In the genomic region with DNA sequence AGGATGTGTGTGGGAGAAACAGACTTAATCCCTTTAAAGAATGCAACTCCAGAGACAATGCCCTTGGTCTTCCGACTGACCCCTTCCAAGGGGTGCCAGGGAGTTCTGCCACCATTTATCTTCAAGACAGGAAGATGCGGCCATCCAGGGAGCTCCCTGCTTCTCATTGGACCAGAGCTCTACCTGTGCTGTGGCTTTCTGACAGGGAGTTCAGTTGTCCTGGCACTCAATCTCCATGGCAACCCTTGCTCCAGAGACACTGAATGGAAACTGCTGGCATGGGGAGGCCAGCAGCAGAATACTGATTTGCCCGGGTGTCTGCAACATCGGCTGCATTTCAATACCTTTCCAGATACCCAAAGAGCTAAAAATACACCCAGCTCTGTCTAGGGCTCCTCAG, we compare ENCODE assay signal across 14 mouse cellular contexts. TPM values are rescaled to one million over a fixed set of nuclear protein-coding genes. Genes with fewer than 3 reads are reported as not detected.
DNase-seq lines count a peak whose midpoint lies in the region; ATAC-seq lines count a peak whose summit lies in the region.
"Had no signal": no experiment of that assay in that cellular context is flagged by ENCODE, and none has a peak within 500 bp of the region (broad histone marks: within the 10 kb centered on the region; RNA-seq: fewer than 3 reads in every experiment).

No protein-coding gene starts in this region.

- peak; percentile 31 for DNase-seq in cerebellum, adult 11-12 months
- DNase-seq in cerebellum, adult 8-10 months = no peak
- peak; percentile 50 for DNase-seq in hindbrain, embryonic 11.5 days (ENCODE audit: low spot score)
- DNase-seq in hindbrain, embryonic 10.5 days (ENCODE audit: low spot score) = no peak
- DNase-seq in lung, postnatal 4 days = no peak
- no peak for DNase-seq in testis, postnatal 10 days (ENCODE audit: low spot score)
- DNase-seq: kidney, adult 9 months; right cerebral cortex, postnatal 14 days had no signal

- H3K27ac ChIP-seq in hindbrain, embryonic 11.5 days (ENCODE audit: low read depth, low read length) = no peak overlapping the region
- no peak overlapping the region for H3K27ac ChIP-seq in hindbrain, embryonic 10.5 days
- 0 out of 2 replicates have a peak overlapping the region, but pooled peaks have one; percentile 50 for H3K27ac ChIP-seq in forebrain, embryonic 12.5 days
- peak overlapping the region; percentile 77 for H3K27ac ChIP-seq in midbrain, embryonic 13.5 days
- H3K27ac ChIP-seq: embryonic facial prominence, embryonic 10.5 days; heart, embryonic 15.5 days; limb, embryonic 12.5 days; lung, embryonic 15.5 days had no signal

- H3K36me3 ChIP-seq in hindbrain, embryonic 11.5 days (ENCODE audit: control insufficient read depth, insufficient read depth, low read length) = no peaks in the 10 kb centered on the region
- H3K36me3 ChIP-seq in hindbrain, embryonic 10.5 days = no peaks in the 10 kb centered on the region
- no peaks in the 10 kb centered on the region for H3K36me3 ChIP-seq in forebrain, embryonic 12.5 days (replicated peaks)
- no peaks in the 10 kb centered on the region for H3K36me3 ChIP-seq in midbrain, embryonic 13.5 days
- H3K36me3 ChIP-seq: embryonic facial prominence, embryonic 10.5 days; heart, embryonic 15.5 days; limb, embryonic 12.5 days; lung, embryonic 15.5 days had no signal

- H3K9me3 ChIP-seq in hindbrain, embryonic 11.5 days (ENCODE audit: control insufficient read depth, low read length) = no peaks in the 10 kb centered on the region
- H3K9me3 ChIP-seq in hindbrain, embryonic 10.5 days = no peaks in the 10 kb centered on the region
- H3K9me3 ChIP-seq in forebrain, embryonic 12.5 days = no peaks in the 10 kb centered on the region
- no peaks in the 10 kb centered on the region for H3K9me3 ChIP-seq in midbrain, embryonic 13.5 days
- H3K9me3 ChIP-seq: embryonic facial prominence, embryonic 10.5 days; heart, embryonic 15.5 days; limb, embryonic 12.5 days; lung, embryonic 15.5 days had no signal

- WGBS in hindbrain, embryonic 11.5 days = 33% methylated on average over 4 of the region's 4 CpGs
- 48% methylated on average over 4 of the region's 4 CpGs for WGBS in hindbrain, embryonic 10.5 days
- 24% methylated on average over 4 of the region's 4 CpGs for WGBS in forebrain, embryonic 12.5 days
- 11% methylated on average over 4 of the region's 4 CpGs for WGBS in midbrain, embryonic 13.5 days

- no peak overlapping the region for H3K4me3 ChIP-seq in hindbrain, embryonic 11.5 days (ENCODE audit: low read depth, low read length)
- no peak overlapping the region for H3K4me3 ChIP-seq in hindbrain, embryonic 10.5 days
- no peak overlapping the region for H3K4me3 ChIP-seq in forebrain, embryonic 12.5 days (replicated peaks)
- no peak overlapping the region for H3K4me3 ChIP-seq in midbrain, embryonic 13.5 days (replicated peaks)
- H3K4me3 ChIP-seq: embryonic facial prominence, embryonic 10.5 days; heart, embryonic 15.5 days; limb, embryonic 12.5 days; lung, embryonic 15.5 days had no signal

- no peak overlapping the region for H3K4me2 ChIP-seq in hindbrain, embryonic 11.5 days (replicated peaks; ENCODE audit: low read depth, low read length)
- no peak overlapping the region for H3K4me2 ChIP-seq in forebrain, embryonic 12.5 days
- peak overlapping the region; percentile 15; the same call in 1 of the 2 replicates for H3K4me2 ChIP-seq in midbrain, embryonic 13.5 days (replicated peaks)
- H3K4me2 ChIP-seq: heart, embryonic 15.5 days; limb, embryonic 12.5 days; lung, embryonic 15.5 days had no signal

- H3K4me1 ChIP-seq in hindbrain, embryonic 11.5 days (replicated peaks; ENCODE audit: control insufficient read depth, insufficient read depth, low read length) = no peaks in the 10 kb centered on the region
- peaks cover 9% of the 10 kb centered on the region for H3K4me1 ChIP-seq in hindbrain, embryonic 10.5 days (replicated peaks)
- peaks cover 23% of the 10 kb centered on the region for H3K4me1 ChIP-seq in forebrain, embryonic 12.5 days
- peaks cover 26% of the 10 kb centered on the region for H3K4me1 ChIP-seq in midbrain, embryonic 13.5 days (replicated peaks)
- H3K4me1 ChIP-seq: embryonic facial prominence, embryonic 10.5 days; limb, embryonic 12.5 days had no signal

- ATAC-seq in hindbrain, embryonic 11.5 days (ENCODE audit: low FRiP score) = peak; percentile 77
- peak; percentile 78 for ATAC-seq in forebrain, embryonic 12.5 days (ENCODE audit: low FRiP score)
- ATAC-seq in midbrain, embryonic 13.5 days = peak; percentile 93

- H3K9ac ChIP-seq in hindbrain, embryonic 11.5 days (ENCODE audit: low read depth, low read length) = no peak overlapping the region
- H3K9ac ChIP-seq in forebrain, embryonic 12.5 days = no peak overlapping the region
- H3K9ac ChIP-seq in midbrain, embryonic 13.5 days (replicated peaks) = no peak overlapping the region
- H3K9ac ChIP-seq: heart, embryonic 15.5 days; limb, embryonic 12.5 days; lung, embryonic 15.5 days had no signal

- H3K27me3 ChIP-seq in hindbrain, embryonic 11.5 days (ENCODE audit: control insufficient read depth, insufficient read depth, low read length) = no peaks in the 10 kb centered on the region
- no peaks in the 10 kb centered on the region for H3K27me3 ChIP-seq in hindbrain, embryonic 10.5 days (ENCODE audit: insufficient read depth, poor library complexity, severe bottlenecking)
- no peaks in the 10 kb centered on the region; the same call in 1 of the 2 replicates for H3K27me3 ChIP-seq in forebrain, embryonic 12.5 days
- no peaks in the 10 kb centered on the region for H3K27me3 ChIP-seq in midbrain, embryonic 13.5 days

RNA-seq across cellular contexts. Expression of gene Kcnc4, which starts 47.7 kb away (rescaled TPM):
- polyA plus RNA-seq in hindbrain, embryonic 11.5 days (2014; fragmentation: Nextera tagmentation; extraction: Ambion mirVana) = 0.22 and 0.25 TPM in 2 replicates
- 0.09 and 0.17 TPM in 2 replicates for polyA plus RNA-seq in hindbrain, embryonic 10.5 days (2016; fragmentation: Nextera tagmentation; extraction: Ambion mirVana)
- 0.32 and 0.47 TPM in 2 replicates for polyA plus RNA-seq in forebrain, embryonic 12.5 days (2016; fragmentation: Nextera tagmentation; extraction: Ambion mirVana)
- 1.4 and 1.8 TPM in 2 replicates for polyA plus RNA-seq in midbrain, embryonic 13.5 days (2015; fragmentation: Nextera tagmentation; extraction: Ambion mirVana)
- polyA plus RNA-seq: limb, embryonic 12.5 days had no signal

Comparison
In these comparisons a context has a peak if more than half of its experiments do, and no peak if none do; other contexts are left out.
1. DNase-seq: peak in cerebellum, adult 11-12 months (single experiment) and hindbrain, embryonic 11.5 days (single experiment); none in cerebellum, adult 8-10 months (single experiment), hindbrain, embryonic 10.5 days (single experiment), lung, postnatal 4 days (0 of 2) and testis, postnatal 10 days (single experiment).
2. H3K27ac ChIP-seq: peak in forebrain, embryonic 12.5 days (single experiment) and midbrain, embryonic 13.5 days (single experiment); none in hindbrain, embryonic 11.5 days (single experiment) and hindbrain, embryonic 10.5 days (single experiment).
3. Peak in every context shown above with its lines, with median percentiles within 50 percentile points of each other: ATAC-seq.